Mouse (Mus musculus) thymus, postnatal 10 days (tissue): ENCODE results near the gene Adm2.

Experiments used
- DNase-seq, 2 experiments: peaks; one replicate each; pipeline ENCODE4 v3.0.0; 2021; ENCODE audit warnings: low spot score in 2 of 2

The Adm2 gene

GRCm38 (mm10) chr15:89309962-89310498 lies 12.5 kb upstream of the Adm2 start:
- DNase-seq: peak; percentile 71 to 80

- DNase-seq: no peak
Observed at GRCm38 (mm10) chr15:89313359-89313758, 9.2 kb upstream of the Adm2 start.

- no peak for DNase-seq
Observed at GRCm38 (mm10) chr15:89314107-89314506, 8.4 kb upstream of the Adm2 start.

GRCm38 (mm10) chr15:89314511-89315189 lies 7.9 kb upstream of the Adm2 start:
- peak in 1 of 2 experiments; percentile 45 for DNase-seq

- DNase-seq: peak; percentile 91 to 92
Observed at GRCm38 (mm10) chr15:89315190-89315731, 7.3 kb upstream of the Adm2 start, which contains the start of gene Sbf1. Sbf1 (minus strand) TSS chr15:89315311.

GRCm38 (mm10) chr15:89316146-89316545 lies 6.4 kb upstream of the Adm2 start:
- peak in 1 of 2 experiments; percentile 45 for DNase-seq

- no peak for DNase-seq
Observed at GRCm38 (mm10) chr15:89321264-89321663, 1.3 kb upstream of the Adm2 start.

GRCm38 (mm10) chr15:89323656-89324055 lies 1.1 kb downstream of the Adm2 start:
- no peak for DNase-seq

- no peak for DNase-seq
Observed at GRCm38 (mm10) chr15:89326441-89326840, 3.9 kb downstream of the Adm2 start.

GRCm38 (mm10) chr15:89334271-89334670 lies 11.8 kb downstream of the Adm2 start, which contains the start of gene Miox:
Miox (plus strand) TSS chr15:89334398.
- no peak for DNase-seq

- no peak for DNase-seq
Observed at GRCm38 (mm10) chr15:89334774-89335537, 12.4 kb downstream of the Adm2 start.

- no peak for DNase-seq
Observed at GRCm38 (mm10) chr15:89336422-89336821, 13.9 kb downstream of the Adm2 start.

- no peak for DNase-seq
Observed at GRCm38 (mm10) chr15:89339696-89340095, 17.2 kb downstream of the Adm2 start.

- DNase-seq: no peak
Observed at GRCm38 (mm10) chr15:89340136-89340535, 17.6 kb downstream of the Adm2 start.

- DNase-seq: no peak
Observed at GRCm38 (mm10) chr15:89341678-89342077, 19.2 kb downstream of the Adm2 start.

- no peak for DNase-seq
Observed at GRCm38 (mm10) chr15:89343325-89343724, 20.8 kb downstream of the Adm2 start.

- no peak for DNase-seq
Observed at GRCm38 (mm10) chr15:89350447-89350846, 27.9 kb downstream of the Adm2 start.

- DNase-seq: no peak
Observed at GRCm38 (mm10) chr15:89351302-89351701, 28.8 kb downstream of the Adm2 start.

- no peak for DNase-seq
Observed at GRCm38 (mm10) chr15:89352054-89352453, 29.5 kb downstream of the Adm2 start.

- DNase-seq: no peak
Observed at GRCm38 (mm10) chr15:89352795-89353194, 30.3 kb downstream of the Adm2 start.

- no peak for DNase-seq
Observed at GRCm38 (mm10) chr15:89353837-89354236, 31.3 kb downstream of the Adm2 start.

GRCm38 (mm10) chr15:89354455-89354854 lies 31.9 kb downstream of the Adm2 start:
- DNase-seq: no peak
